Mouse (Mus musculus) neural tube, embryonic 13.5 days (tissue): ENCODE data around the gene Sema4b. TPM values are rescaled to one million over a fixed set of nuclear protein-coding genes. Genes with fewer than 3 reads are reported as not detected.
A peak's percentile ranks its signal among the peaks of the same experiment; 100 is the strongest.

Experiments
- ATAC-seq: fragments of 200-750 bp; cut with Nextera tagmentation; 2 replicates; pipeline ENCODE4 v1.8.0; 2017; ENCODE audit warnings: low read depth, mild to moderate bottlenecking, moderate TSS enrichment, moderate library complexity
- H3K27ac ChIP-seq: fragments of 300-500 bp; sonication (generic); replicated peaks from 2 replicates; pipeline ENCODE4 v1.5.1; 2015; ENCODE audit warnings: moderate library complexity, mild to moderate bottlenecking, inconsistent platforms
- H3K27me3 ChIP-seq: fragments of 300-500 bp; sonication (generic); 2 replicates; pipeline ENCODE4 v1.6.1; 2015; ENCODE audit warnings: mild to moderate bottlenecking, inconsistent platforms
- H3K36me3 ChIP-seq: fragments of 300-500 bp; sonication (generic); 2 replicates; pipeline ENCODE4 v1.6.1; 2015; ENCODE audit warnings: mild to moderate bottlenecking, inconsistent platforms
- H3K4me1 ChIP-seq: fragments of 300-500 bp; sonication (generic); replicated peaks from 2 replicates; pipeline ENCODE4 v1.6.1; 2015; ENCODE audit warnings: inconsistent platforms
- H3K4me2 ChIP-seq: fragments of 300-500 bp; sonication (generic); 2 replicates; pipeline ENCODE4 v1.6.1; 2015; ENCODE audit warnings: inconsistent platforms, mild to moderate bottlenecking, moderate library complexity
- H3K4me3 ChIP-seq: fragments of 300-500 bp; sonication (generic); 2 replicates; pipeline ENCODE4 v1.5.1; 2015; ENCODE audit warnings: mild to moderate bottlenecking, inconsistent platforms
- H3K9ac ChIP-seq: fragments of 300-500 bp; sonication (generic); 2 replicates; pipeline ENCODE4 v1.6.1; 2015; ENCODE audit warnings: moderate library complexity, mild to moderate bottlenecking, inconsistent platforms
- H3K9me3 ChIP-seq: fragments of 300-500 bp; sonication (generic); 2 replicates; pipeline ENCODE4 v1.6.1; 2016; ENCODE audit warnings: inconsistent platforms
- WGBS: fragments of 180-500 bp; shearing (Covaris S2); methylation state at CpG from one replicate; pipeline ENCODE4 v1.1.7; 2015; 5-methylcytosine and 5-hydroxymethylcytosine counted together
- polyA plus RNA-seq: library from polyadenylated mRNA; unstranded; fragments of >200 nt; fragmentation: Nextera tagmentation; extraction: Ambion mirVana; gene quantifications from 2 replicates; pipeline ENCODE4 v1.2.1, GENCODE M21; 2015

The Sema4b gene
- polyA plus RNA-seq, 1 experiment from 2014 or later, result 23.2 TPM

DNA sequence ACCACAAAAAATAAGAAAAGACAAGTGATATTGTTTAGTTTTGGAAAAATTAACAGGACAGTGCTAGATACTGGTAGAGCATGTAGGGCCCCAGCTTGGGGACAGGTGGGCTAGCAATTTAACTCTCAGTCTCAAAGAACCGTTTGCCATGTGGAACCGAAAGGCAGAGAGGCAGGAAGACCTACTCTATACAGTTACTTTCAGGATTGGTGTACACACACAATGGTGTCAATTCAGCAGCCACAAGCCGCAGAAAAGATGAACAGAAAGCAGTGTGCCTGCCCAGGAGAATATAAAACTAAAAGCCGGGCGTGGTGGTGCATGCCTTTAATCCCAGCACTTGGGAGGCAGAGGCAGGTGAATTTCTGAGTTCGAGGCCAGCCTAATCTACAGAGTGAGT lies 6.9 kb upstream of the Sema4b start:
- no peak overlapping the region for H3K27ac ChIP-seq
- H3K4me2 ChIP-seq, result no peak overlapping the region
- no peak for ATAC-seq
- H3K9me3 ChIP-seq, result no peaks in the 10 kb centered on the region
- H3K27me3 ChIP-seq, result no peaks in the 10 kb centered on the region
- no peaks in the 10 kb centered on the region for H3K36me3 ChIP-seq
- H3K4me1 ChIP-seq, result peaks cover 3% of the 10 kb centered on the region; the same call in 1 of the 2 replicates
- H3K9ac ChIP-seq, result no peak overlapping the region
- WGBS, result 78% methylated on average over 6 of the region's 6 CpGs
- H3K4me3 ChIP-seq, result no peak overlapping the region

DNA sequence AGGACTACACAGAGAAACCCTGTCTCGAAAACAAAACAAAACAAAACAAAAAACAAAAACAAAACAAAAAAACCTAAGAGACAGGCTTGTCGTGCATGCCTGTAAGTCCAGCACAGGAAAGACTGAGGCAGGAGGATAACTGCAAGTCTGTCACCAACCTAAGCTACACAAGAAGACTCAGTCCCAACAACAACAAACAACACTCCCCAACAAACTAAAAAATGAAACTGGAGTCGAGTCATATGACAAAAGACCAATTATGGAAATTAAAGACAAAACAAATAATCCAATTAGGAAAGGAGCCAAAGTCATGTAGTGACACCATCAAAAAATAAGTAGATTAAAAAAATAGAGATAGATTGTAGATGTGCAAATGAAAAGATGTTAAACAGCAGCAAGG lies 6.4 kb upstream of the Sema4b start:
- no peak overlapping the region for H3K9ac ChIP-seq
- no peak for ATAC-seq
- no peaks in the 10 kb centered on the region for H3K36me3 ChIP-seq
- WGBS, result 75% methylated on average over 3 of the region's 3 CpGs
- H3K9me3 ChIP-seq, result no peaks in the 10 kb centered on the region
- H3K4me1 ChIP-seq, result peaks cover 6% of the 10 kb centered on the region; the same call in 1 of the 2 replicates
- no peaks in the 10 kb centered on the region for H3K27me3 ChIP-seq
- H3K4me2 ChIP-seq, result no peak overlapping the region
- H3K4me3 ChIP-seq, result no peak overlapping the region
- H3K27ac ChIP-seq, result no peak overlapping the region

DNA sequence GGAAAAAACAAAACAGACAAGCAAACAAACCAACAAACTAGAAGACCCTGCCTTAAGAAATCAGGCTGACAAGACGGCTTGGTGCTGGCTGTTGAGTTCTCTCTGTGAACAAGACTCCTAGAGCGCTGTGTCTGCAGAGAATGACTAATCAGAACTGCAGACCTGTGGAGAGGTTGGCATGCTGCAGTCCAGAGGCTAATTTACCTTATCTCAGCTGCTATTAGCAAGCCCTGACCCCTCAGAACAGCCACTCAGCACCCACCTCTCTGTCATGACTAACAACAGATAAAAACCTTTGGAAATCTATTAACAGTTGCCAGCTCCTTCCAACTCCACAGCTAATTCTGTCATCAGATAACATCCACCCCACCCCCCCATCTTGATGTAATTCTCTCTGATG lies 5.6 kb upstream of the Sema4b start:
- peaks cover 9% of the 10 kb centered on the region for H3K4me1 ChIP-seq
- no peaks in the 10 kb centered on the region for H3K36me3 ChIP-seq
- H3K27me3 ChIP-seq, result no peaks in the 10 kb centered on the region
- H3K9ac ChIP-seq, result no peak overlapping the region
- WGBS, result 76% methylated on average over 2 of the region's 2 CpGs
- H3K4me3 ChIP-seq, result no peak overlapping the region
- H3K4me2 ChIP-seq, result no peak overlapping the region
- no peak overlapping the region for H3K27ac ChIP-seq
- no peaks in the 10 kb centered on the region for H3K9me3 ChIP-seq
- ATAC-seq, result no peak

DNA sequence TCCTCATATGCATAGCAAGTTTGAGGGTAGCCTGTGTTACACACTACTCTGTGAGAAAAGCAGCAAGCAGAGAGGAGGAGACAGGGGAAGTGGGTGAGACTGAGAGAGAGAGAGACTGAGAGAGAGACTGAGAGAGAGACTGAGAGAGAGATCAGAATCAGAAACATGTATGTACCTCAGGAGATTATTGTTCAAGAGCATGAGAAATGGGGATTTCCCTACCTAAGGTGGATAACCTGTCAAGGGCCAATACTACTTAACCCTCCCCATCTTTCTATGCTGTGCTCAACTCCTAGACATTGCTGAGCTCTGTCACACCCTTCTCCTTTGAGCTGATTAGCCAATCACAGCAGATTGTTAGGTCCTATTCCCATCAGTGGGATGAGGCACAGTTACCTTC lies 4.5 kb upstream of the Sema4b start:
- Histone ChIP-seq H3K4me3 (no peak overlapping the region), H3K4me1 (peaks cover 20% of the 10 kb centered on the region), H3K9ac (no peak overlapping the region), H3K4me2 (no peak overlapping the region), H3K9me3 (no peaks in the 10 kb centered on the region), H3K36me3 (no peaks in the 10 kb centered on the region), H3K27ac (no peak overlapping the region), H3K27me3 (no peaks in the 10 kb centered on the region)
- ATAC-seq, result no peak

DNA sequence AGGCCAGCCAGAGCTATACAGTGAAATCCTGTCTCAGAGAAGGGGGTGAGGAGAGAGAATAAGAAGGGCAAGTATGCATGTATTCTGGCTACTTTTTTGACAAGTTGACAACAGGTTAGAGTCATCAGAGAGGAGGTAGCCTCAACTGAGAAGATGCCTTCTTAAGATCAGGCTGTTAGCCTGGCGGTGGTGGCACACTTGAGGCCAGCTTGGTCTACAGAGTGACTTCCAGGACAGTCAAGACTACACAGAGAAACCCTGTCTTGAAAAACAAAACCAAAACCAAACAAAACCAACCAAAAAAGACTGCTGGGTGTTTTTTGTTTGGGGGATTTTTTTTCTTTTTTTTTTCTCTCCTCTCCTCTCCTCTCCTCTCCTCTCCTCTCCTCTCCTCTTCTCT lies 3.2 kb upstream of the Sema4b start:
- no peaks in the 10 kb centered on the region for H3K9me3 ChIP-seq
- H3K27me3 ChIP-seq, result no peaks in the 10 kb centered on the region
- peaks cover 33% of the 10 kb centered on the region for H3K4me1 ChIP-seq
- no peaks in the 10 kb centered on the region for H3K36me3 ChIP-seq
- ATAC-seq, result no peak
- no peak overlapping the region for H3K27ac ChIP-seq
- no peak overlapping the region for H3K4me2 ChIP-seq
- H3K9ac ChIP-seq, result no peak overlapping the region
- H3K4me3 ChIP-seq, result no peak overlapping the region
- WGBS, result 100% methylated on average over 1 of the region's 1 CpGs

DNA sequence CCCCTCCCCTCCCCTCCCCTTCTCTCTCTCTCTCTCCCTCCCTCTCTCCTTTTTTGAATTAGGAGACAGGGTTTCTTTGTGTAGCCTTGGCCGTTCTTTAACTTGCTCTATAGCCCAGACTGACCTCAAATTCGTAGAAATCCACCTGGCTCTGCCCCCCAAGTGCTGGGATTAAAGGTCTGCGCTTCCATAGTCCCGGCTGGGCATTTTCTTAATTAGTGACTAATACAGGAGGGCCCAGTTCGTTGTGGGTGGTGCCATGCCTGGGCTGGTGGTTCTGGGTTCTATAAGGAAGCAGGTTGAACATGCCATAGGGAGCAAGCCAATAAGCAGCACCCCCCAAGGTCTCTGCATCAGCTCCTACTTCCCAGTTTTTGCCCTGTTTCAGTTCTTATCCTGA lies 2.7 kb upstream of the Sema4b start:
- Histone ChIP-seq H3K4me2 (no peak overlapping the region), H3K9me3 (no peaks in the 10 kb centered on the region), H3K9ac (no peak overlapping the region), H3K36me3 (no peaks in the 10 kb centered on the region), H3K4me1 (peaks cover 38% of the 10 kb centered on the region), H3K27ac (no peak overlapping the region), H3K4me3 (no peak overlapping the region), H3K27me3 (no peaks in the 10 kb centered on the region)
- 63% methylated on average over 4 of the region's 5 CpGs for WGBS
- ATAC-seq, result no peak

DNA sequence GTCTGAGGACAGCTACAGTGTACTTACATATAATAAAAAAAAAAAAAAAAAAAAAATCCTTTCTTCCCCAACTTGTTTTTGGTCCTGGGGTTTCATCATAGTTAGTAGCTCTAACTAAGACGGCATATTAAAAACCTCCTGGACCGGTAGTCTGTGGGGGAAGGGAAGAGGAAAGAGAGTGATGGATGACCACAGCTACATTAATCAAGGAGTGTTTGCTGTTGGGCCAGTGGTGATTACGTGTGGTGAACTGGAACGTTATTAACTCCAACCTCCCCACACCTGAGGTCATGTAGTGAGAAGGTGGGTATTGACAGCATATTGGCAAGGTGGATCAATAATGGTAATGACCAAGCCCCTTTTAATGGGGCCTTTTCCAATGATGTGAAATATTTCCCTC lies 2.1 kb upstream of the Sema4b start:
- peaks cover 44% of the 10 kb centered on the region for H3K4me1 ChIP-seq
- H3K9me3 ChIP-seq, result no peaks in the 10 kb centered on the region
- no peak for ATAC-seq
- no peak overlapping the region for H3K4me2 ChIP-seq
- WGBS, result 35% methylated on average over 4 of the region's 4 CpGs
- 0 out of 2 replicates have a peak overlapping the region, but pooled peaks have one; percentile 24 for H3K27ac ChIP-seq
- no peak overlapping the region for H3K4me3 ChIP-seq
- no peaks in the 10 kb centered on the region for H3K36me3 ChIP-seq
- H3K27me3 ChIP-seq, result no peaks in the 10 kb centered on the region
- H3K9ac ChIP-seq, result no peak overlapping the region

DNA sequence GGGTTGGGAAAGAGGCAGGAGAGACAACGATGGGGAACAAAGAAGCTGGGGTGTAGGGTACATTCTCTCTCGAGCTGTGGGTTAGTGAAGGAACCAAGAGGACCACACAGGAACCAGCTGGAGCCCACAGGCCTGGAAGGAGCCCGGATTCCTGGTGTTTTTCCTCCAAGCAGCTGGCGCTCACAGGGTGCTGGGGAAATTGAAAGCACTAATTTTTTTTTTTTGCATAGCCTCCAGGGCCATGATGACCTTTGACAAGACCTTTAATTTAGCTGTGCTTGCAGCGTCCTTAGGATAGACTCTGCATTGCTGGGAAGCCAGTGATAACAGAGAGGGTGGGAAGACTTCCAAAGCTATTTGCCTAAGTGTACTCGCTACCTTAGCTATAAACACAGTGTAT lies 1.7 kb upstream of the Sema4b start:
- WGBS, result 46% methylated on average over 6 of the region's 6 CpGs
- no peaks in the 10 kb centered on the region for H3K36me3 ChIP-seq
- 0 out of 2 replicates have a peak overlapping the region, but pooled peaks have one; percentile 24 for H3K27ac ChIP-seq
- no peak overlapping the region for H3K4me2 ChIP-seq
- no peaks in the 10 kb centered on the region for H3K27me3 ChIP-seq
- no peak overlapping the region for H3K9ac ChIP-seq
- peaks cover 48% of the 10 kb centered on the region for H3K4me1 ChIP-seq
- H3K4me3 ChIP-seq, result no peak overlapping the region
- no peak for ATAC-seq
- no peaks in the 10 kb centered on the region for H3K9me3 ChIP-seq

DNA sequence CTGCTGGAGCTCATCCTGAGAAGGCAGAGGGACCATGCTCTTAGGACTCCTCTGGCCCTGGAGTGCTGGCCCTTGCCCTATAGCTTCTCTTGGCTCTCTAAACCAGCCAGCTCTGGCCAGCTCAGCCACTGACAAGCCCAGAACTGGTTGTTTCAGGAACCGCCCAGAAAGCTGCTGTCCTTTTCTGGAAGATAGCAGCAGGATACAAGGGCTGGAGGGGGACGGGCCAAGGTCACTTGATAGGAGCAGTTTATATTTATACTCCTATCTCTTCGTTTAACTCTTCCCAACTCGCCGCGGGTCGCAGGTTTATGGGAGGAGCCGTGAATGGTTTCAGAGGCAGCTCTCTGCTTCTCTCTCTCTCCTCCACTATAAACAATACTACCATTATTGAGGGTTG lies 620 bp upstream of the Sema4b start:
- no peaks in the 10 kb centered on the region for H3K9me3 ChIP-seq

DNA sequence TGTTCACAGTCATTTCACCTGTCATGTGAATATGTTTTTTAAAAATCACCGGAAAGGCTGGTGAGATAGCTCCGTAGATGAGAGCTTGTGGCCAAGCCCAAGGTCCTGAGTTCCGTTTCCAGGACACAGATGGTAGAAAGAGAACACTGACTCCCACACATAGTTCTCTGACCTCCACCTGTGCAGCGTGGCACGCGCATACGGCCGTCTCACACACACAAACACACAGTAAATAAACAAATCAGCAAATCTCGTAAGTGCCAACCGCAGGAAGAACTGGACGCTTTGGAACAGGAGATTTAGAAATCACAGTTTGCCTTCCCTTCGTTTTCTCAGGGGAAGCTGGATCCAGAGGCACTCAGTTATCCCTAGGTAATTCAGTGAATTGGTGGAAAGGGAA lies 860 bp downstream of the Sema4b start:
- no peaks in the 10 kb centered on the region for H3K9me3 ChIP-seq
- H3K36me3 ChIP-seq, result no peaks in the 10 kb centered on the region
- peak overlapping the region; percentile 70 for H3K4me2 ChIP-seq
- no peak for ATAC-seq
- H3K27me3 ChIP-seq, result no peaks in the 10 kb centered on the region
- 56% methylated on average over 12 of the region's 12 CpGs for WGBS
- H3K27ac ChIP-seq, result peak overlapping the region; percentile 86
- peak overlapping the region; percentile 74 for H3K9ac ChIP-seq
- H3K4me1 ChIP-seq, result peaks cover 72% of the 10 kb centered on the region
- peak overlapping the region; percentile 52 for H3K4me3 ChIP-seq

More for the DNA sequence above, 620 bp upstream of the Sema4b start:
- 12% methylated on average over 8 of the region's 8 CpGs for WGBS
- Histone ChIP-seq H3K4me3 (peak overlapping the region; percentile 52), H3K36me3 (no peaks in the 10 kb centered on the region), H3K9ac (peak overlapping the region; percentile 74; the same call in 1 of the 2 replicates), H3K27ac (peak overlapping the region; percentile 86), H3K27me3 (no peaks in the 10 kb centered on the region), H3K4me2 (peak overlapping the region; percentile 70), H3K4me1 (peaks cover 57% of the 10 kb centered on the region)
- no peak for ATAC-seq

DNA sequence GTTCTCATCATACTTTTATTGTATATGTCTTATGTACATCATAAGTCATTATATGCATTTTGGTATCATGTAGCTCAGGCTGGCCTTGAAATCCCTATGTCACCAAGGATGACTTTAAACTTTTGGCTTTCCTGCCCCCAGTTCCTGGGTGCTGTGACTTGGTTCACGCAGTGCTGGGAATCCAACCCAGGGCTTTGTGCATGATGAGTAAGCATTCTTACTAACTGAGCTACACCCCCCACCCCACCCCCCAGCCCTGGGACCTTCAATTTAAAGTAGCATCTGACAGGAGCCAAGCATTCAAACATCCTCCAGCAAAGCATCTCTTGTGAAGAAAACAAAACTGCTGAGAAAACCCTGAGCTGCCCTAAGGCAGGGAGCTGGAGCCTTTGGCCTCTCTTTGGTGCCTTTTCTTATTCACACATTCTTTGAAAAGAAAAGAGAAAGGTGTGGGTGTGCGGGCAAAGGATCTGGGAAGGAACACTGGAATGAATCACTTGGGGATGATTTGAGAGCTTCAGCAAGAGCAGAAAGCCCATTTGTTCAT lies 2.0 kb downstream of the Sema4b start:
- Histone ChIP-seq H3K9ac (peak overlapping the region; percentile 4; the same call in 1 of the 2 replicates), H3K36me3 (no peaks in the 10 kb centered on the region), H3K4me3 (no peak overlapping the region), H3K4me2 (peak overlapping the region; percentile 26; the same call in 1 of the 2 replicates), H3K27ac (peak overlapping the region; percentile 77), H3K4me1 (peaks cover 81% of the 10 kb centered on the region), H3K27me3 (no peaks in the 10 kb centered on the region), H3K9me3 (no peaks in the 10 kb centered on the region)
- WGBS, result 57% methylated on average over 2 of the region's 2 CpGs
- ATAC-seq, result no peak

DNA sequence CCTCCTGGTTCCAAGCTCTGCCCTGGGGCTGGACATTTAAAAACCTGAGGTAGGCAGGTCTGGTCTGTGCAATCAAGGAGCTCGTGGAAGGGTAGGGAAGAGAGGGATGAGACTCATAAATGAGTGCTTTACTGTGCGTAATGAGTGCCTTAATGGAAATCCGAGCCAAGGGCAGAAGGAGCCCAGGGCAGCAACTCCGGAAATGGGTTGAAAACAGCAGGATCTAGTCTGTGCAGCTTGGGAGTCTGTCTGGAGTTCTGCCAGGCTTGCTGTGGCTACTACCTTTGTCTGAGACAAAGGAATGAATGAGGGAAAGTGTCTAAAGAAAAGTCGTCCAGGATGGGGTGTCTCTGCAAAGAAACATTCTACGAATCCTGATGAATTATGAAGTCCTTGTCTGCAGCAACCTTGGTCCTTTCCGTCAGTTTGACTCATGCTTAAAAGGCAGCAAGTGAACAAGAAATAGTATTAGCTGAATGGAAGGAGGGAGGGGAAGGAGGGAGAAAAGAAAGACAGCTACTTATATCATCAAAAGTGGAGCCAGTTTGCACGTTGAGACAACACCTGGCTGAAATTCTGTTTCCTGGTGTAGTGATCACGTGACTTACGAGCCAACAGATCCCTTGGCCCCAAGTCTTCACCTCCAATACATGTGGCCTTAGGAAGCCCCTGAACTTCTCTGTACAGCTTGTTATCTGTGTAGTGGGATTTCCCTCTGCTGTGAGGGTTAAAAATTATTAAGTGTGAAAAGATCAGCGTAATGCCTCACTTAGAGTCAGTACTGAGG lies 2.7 kb downstream of the Sema4b start:
- WGBS, result 33% methylated on average over 11 of the region's 11 CpGs
- no peak for ATAC-seq
- H3K36me3 ChIP-seq, result no peaks in the 10 kb centered on the region
- no peaks in the 10 kb centered on the region for H3K27me3 ChIP-seq
- peak overlapping the region; percentile 77 for H3K27ac ChIP-seq
- H3K4me1 ChIP-seq, result peaks cover 88% of the 10 kb centered on the region
- H3K9ac ChIP-seq, result peak overlapping the region; percentile 4; the same call in 1 of the 2 replicates
- H3K4me2 ChIP-seq, result peak overlapping the region; percentile 26
- no peaks in the 10 kb centered on the region for H3K9me3 ChIP-seq
- H3K4me3 ChIP-seq, result no peak overlapping the region
